Comparison of ENCODE assay signal across 20 mouse cellular contexts in genomic region chr6:86897520-86897919, GRCm38 (mm10). TPM values are rescaled to one million over a fixed set of nuclear protein-coding genes. Genes with fewer than 3 reads are reported as not detected.
DNase-seq lines count a peak whose midpoint lies in the region; TF ChIP-seq lines count a peak whose summit lies in the region.
"Had no signal": no experiment of that assay in that cellular context is flagged by ENCODE, and none has a peak within 500 bp of the region (broad histone marks: within the 10 kb centered on the region; RNA-seq: fewer than 3 reads in every experiment).

No protein-coding gene starts in this region.

- WGBS in thymus, adult 2 months = over 99% methylated on average over 6 of the region's 6 CpGs

- H3K36me3 ChIP-seq in thymus, adult 2 months (ENCODE audit: control insufficient read depth, insufficient read depth, low read length) = 0 out of 2 replicates have a peak, but pooled peaks cover 3% of the 10 kb centered on the region
- H3K36me3 ChIP-seq: hindbrain, embryonic 13.5 days had no signal

- DNase-seq in cerebellum, adult 18-20 months = peak; percentile 49 to 59
- DNase-seq in cerebellum, postnatal 10 days = no peak
- no peak for DNase-seq in layer of hippocampus, adult 2 months (ENCODE audit: low spot score in 2 of 2)
- no peak for DNase-seq in layer of hippocampus, postnatal 10 days (ENCODE audit: low spot score in 2 of 2)
- peak; percentile 59 for DNase-seq in cerebellum, postnatal 25 days
- no peak for DNase-seq in thymus, adult 2 months
- no peak for DNase-seq in left cerebral cortex, postnatal 10 days (ENCODE audit: extremely low spot score in 1 of 2, low spot score in 2 of 2)
- DNase-seq: adrenal gland, postnatal 14 days; forebrain, postnatal 0 days; gastrocnemius, postnatal 25 days; heart, adult 18-20 months; heart, postnatal 14 days; kidney, adult 11 months had no signal

- TF ChIP-seq CTCF in layer of hippocampus, adult 2 months (conservative IDR thresholded peaks at IDR 0.05) = 0 out of 2 replicates have a peak, but pooled peaks have one; percentile 10
- no peak for TF ChIP-seq CTCF in thymus, adult 2 months (IDR thresholded peaks at IDR 0.05; ENCODE audit: borderline replicate concordance, control insufficient read depth, extremely low read depth, insufficient read depth, low read length, poor library complexity)

- intact Hi-C loops in left cerebral cortex, postnatal 10 days (cut with DNase I) = no loop called here

- H3K4me1 ChIP-seq in thymus, adult 2 months (replicated peaks; ENCODE audit: control insufficient read depth, insufficient read depth, low read length) = no peaks in the 10 kb centered on the region; the same call in 1 of the 2 replicates
- H3K4me1 ChIP-seq: hindbrain, embryonic 13.5 days had no signal

- H3K27me3 ChIP-seq in thymus, adult 2 months (ENCODE audit: control insufficient read depth, insufficient read depth, low read length) = no peaks in the 10 kb centered on the region
- H3K27me3 ChIP-seq: CH12.LX; forebrain, embryonic 13.5 days; hindbrain, embryonic 13.5 days; Patski had no signal

- peak overlapping the region; percentile 80; the same call in 1 of the 2 replicates for H3K27ac ChIP-seq in layer of hippocampus, adult 2 months
- H3K27ac ChIP-seq in thymus, adult 2 months (ENCODE audit: control insufficient read depth, insufficient read depth, low read length) = no peak overlapping the region
- H3K27ac ChIP-seq: embryonic facial prominence, embryonic 10.5 days; forebrain, embryonic 13.5 days; heart, embryonic 10.5 days; hindbrain, embryonic 13.5 days; hindbrain, postnatal 0 days had no signal

- no peak for TF ChIP-seq POLR2A in thymus, adult 2 months (IDR thresholded peaks at IDR 0.05; ENCODE audit: control insufficient read depth, extremely low read depth, insufficient read depth, low read length, poor library complexity)

- no peak overlapping the region for H3K4me3 ChIP-seq in layer of hippocampus, adult 2 months
- no peak overlapping the region for H3K4me3 ChIP-seq in thymus, adult 2 months (ENCODE audit: control insufficient read depth, insufficient read depth, low read length)
- H3K4me3 ChIP-seq: embryonic facial prominence, embryonic 10.5 days; forebrain, embryonic 13.5 days; heart, embryonic 10.5 days; hindbrain, embryonic 13.5 days had no signal

RNA-seq across cellular contexts. Expression of gene Aak1, which starts 48.2 kb away (rescaled TPM):
- total RNA-seq in layer of hippocampus, adult 2 months (2021) = 100 to 1,000 TPM; 445 to 462 TPM
- total RNA-seq in layer of hippocampus, postnatal 10 days (2021) = 100 to 1,000 TPM; 276 to 295 TPM
- 59.2 and 79.9 TPM in 2 replicates for polyA plus RNA-seq in thymus, adult 2 months (2012; rRNA removed)
- 100 to 1,000 TPM; 263 to 271 TPM for total RNA-seq in left cerebral cortex, postnatal 10 days (2021)

Comparison
In these comparisons a context has a peak if more than half of its experiments do, and no peak if none do; other contexts are left out.
1. DNase-seq: peak in cerebellum, adult 18-20 months (2 of 2) and cerebellum, postnatal 25 days (2 of 2); none in cerebellum, postnatal 10 days (0 of 2), layer of hippocampus, adult 2 months (0 of 2), layer of hippocampus, postnatal 10 days (0 of 2), thymus, adult 2 months (single experiment) and left cerebral cortex, postnatal 10 days (0 of 2).